Mouse (Mus musculus) thymus, adult 18-20 months (tissue): Measurements from ENCODE around the gene Gm5930.
"Not testable (repeated sequence)": the region's sequence is repeated elsewhere in the genome, so short reads cannot be mapped to it uniquely, and the experiment has no call there.

Source experiments
- DNase-seq, 2 experiments: peaks; one replicate each; pipeline ENCODE4 v3.0.0; 2022; ENCODE audit warnings: mixed read lengths in 2 of 2

Gm5930 gene

GRCm38 (mm10) chr14:44338484-44338883 is at the start of gene Gm5930:
TSS of gene Gm5930 (minus strand) at chr14:44338584.
- DNase-seq, result not testable (repeated sequence)

GRCm38 (mm10) chr14:44384233-44384632 is 45.8 kb upstream of the Gm5930 start:
- not testable (repeated sequence) for DNase-seq

GRCm38 (mm10) chr14:44365057-44365456 is 26.7 kb upstream of the Gm5930 start, which contains the start of gene Gm8229:
TSS of gene Gm8229 (plus strand) at chr14:44365357.
- DNase-seq, result not testable (repeated sequence)

- DNase-seq, result not testable (repeated sequence)
Observed at GRCm38 (mm10) chr14:44362301-44362700, 23.9 kb upstream of the Gm5930 start.

GRCm38 (mm10) chr14:44361416-44361815 is 23.0 kb upstream of the Gm5930 start:
- not testable (repeated sequence) for DNase-seq

GRCm38 (mm10) chr14:44312049-44312448 is 26.3 kb downstream of the Gm5930 start:
- DNase-seq, result not testable (repeated sequence)

GRCm38 (mm10) chr14:44285280-44285679 is 53.1 kb downstream of the Gm5930 start, which contains the start of gene Gm8220:
TSS of gene Gm8220 (plus strand) at chr14:44285580.
- DNase-seq, result not testable (repeated sequence)
